Mouse (Mus musculus): ENCODE data around the gene Klhl9. TPM values are rescaled to one million over a fixed set of nuclear protein-coding genes. Genes with fewer than 3 reads are reported as not detected.

Gene Klhl9
- polyA plus RNA-seq (2012; rRNA removed), result 46.1 and 65.0 TPM in 2 replicates

DNA sequence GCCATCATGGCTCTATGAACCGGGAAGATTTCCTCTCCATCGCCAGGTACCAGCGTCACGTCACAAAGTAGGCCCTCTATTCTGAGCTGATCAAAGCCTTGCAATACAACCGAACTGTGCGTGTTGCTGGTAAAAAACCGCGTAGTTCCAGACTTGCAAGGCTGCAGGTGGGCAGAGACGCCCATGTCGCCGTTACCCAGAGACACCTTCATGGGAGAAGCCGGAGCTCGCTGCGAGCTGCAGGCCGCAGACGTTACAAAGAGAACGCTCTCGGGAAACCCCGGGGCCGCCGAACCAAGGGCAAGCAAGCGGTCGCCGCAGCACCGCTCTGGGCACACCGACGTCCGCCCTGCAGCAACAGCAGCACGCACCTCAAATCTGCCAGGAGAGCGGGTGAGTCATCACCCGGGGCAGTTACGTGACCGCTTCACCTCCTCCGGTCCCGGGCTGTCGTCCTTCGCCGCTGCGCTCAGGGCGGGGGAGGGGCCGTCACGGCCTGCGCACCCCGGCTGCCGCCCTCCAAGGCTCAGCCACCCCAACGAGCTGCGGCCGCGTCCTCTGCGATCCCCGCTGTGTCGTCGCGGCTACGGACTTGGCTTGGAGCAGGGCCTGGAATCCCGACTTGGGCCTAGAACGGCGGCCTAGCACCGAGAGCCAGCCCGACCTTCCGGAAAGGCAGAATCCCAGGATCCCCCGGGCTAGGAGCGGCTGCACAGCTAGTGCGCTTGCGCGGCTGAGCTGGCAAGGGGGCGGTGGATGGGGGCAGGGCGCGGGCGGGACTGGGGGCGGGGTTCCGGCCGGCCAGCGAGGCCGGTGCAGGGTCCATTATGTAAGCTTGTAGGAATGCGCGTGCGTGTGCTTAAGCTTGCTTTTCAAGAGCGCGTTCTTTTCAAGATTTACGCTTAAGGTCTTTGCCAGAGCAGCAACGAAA, at the start of gene Klhl9, which contains the start of gene Gm26566:
Klhl9 (minus strand) TSS at position 675 of the 931 bp plus-strand sequence.
Gm26566 (plus strand) TSS at position 15 of the 931 bp plus-strand sequence.

DNA sequence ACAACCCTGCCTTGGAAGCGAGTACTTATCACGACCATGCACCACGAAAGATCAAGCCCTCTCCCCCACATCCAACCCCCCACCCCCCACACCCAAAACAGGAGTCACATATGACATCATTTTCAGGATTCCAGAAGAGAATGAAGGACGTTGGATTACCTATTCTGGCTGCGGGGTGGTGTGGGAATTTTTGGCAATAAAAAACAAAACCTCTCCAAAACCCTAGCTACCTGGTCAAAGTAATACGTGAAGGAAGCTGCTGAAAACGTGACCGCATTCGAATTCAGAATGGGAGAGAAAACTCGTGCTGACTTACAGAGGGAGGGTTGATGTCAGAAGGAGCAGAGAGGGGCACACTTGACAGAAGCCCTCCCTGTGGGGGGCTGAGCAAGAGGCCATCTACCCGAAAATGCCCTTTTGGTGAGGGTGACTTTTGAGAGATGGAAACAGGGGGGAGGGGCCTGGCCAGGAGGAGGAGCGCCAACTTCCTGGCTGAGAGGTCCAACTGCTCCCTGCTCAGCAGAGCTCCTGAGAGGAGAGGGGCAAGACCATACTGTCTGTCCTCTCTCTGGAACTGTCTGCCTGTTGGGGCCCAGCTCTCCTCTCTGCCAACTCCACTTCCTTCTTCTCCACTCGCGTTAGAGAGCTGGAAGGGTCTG, 37.5 kb upstream of the Klhl9 start, which contains the start of gene Gm13283:
Gm13283 (plus strand) TSS at position 510 of the 659 bp plus-strand sequence.

DNA sequence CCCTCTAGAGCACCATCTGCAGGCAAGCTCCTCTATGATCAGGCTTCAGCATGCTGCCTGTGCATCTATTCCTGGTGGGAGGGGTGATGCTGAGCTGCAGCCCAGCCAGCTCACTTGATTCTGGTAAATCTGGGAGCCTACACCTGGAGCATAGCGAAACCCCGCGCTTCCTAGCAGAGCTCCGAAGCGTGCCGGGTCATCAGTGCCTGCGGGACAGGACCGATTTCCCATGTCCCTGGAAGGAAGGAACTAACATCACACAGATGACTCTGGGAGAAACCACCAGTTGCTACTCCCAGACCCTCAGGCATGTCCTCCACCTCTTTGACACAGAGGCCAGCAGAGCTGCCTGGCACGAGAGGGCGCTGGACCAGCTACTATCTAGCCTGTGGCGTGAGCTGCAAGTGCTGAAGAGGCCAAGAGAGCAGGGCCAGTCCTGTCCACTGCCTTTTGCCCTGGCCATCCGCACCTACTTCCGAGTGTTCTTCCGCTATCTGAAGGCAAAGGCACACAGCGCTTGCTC, 32.6 kb upstream of the Klhl9 start, which contains the start of gene Gm13271:
Gm13271 (plus strand) TSS at position 51 of the 523 bp plus-strand sequence.

DNA sequence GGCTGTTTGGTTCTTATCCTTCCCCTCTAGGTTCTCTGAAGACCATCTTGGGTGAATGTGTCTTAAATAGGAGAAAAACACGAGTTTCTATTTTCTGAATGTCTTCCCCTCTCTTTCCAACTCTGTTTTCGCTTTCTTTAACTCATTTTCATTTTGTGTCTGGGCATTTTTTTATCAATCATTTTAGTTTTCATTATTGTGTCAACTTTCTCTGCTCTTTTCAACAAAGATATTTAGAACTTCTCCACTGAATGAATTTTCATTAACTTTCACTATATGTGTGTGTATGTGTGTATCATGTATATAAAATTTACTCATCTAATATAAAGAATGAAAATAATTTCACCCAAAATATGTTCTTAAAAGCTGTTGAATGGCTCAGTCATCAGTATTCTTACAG, 31.0 kb downstream of the Klhl9 start, which contains the start of gene Ifnab:
Ifnab (minus strand) TSS at position 101 of the 400 bp plus-strand sequence.

DNA sequence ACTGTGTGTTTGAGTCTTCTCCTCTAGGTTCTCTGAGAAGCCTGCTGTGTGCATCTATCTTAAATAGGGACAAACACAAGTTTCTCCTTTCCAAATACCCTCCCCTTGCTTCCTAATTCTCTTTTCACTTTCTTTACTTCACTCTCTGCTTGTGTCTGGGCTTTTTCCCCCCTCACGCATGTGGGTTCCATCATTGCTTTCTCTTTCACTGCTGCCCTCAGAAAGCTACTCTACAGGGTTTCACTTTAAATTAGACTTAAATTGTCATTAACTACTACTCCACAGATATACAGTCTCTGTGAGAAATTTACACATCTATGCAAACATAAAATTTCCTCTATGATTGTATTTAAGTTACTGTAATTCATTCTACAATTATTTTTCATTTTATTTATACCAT, 38.5 kb downstream of the Klhl9 start, which contains the start of gene Ifna2:
Ifna2 (minus strand) TSS at position 101 of the 400 bp plus-strand sequence.

DNA sequence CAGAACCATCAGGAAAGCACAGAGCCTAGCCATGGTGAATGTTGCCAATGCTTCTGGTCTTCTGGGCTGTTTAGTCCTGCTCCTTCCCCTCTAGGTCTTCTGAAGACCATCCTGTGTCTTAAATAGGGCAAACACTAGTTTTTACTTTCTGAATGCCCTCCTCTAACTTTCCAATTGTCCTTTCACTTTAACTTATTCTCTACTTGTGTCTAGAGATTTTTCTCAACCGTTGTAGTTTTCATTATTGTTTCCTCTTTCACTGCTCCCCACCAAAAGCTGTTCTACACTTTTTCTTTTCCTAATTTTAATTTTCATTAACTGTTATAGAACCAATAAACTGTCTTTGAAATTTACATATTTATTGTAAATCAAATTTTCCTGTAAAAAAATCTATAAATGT, 45.4 kb downstream of the Klhl9 start, which contains the start of gene Ifna16:
Ifna16 (minus strand) TSS at position 101 of the 400 bp plus-strand sequence.

Other genes starting within 250 kb of the Klhl9 start
- gene Ifnb1, start 199.7 kb downstream of the Klhl9 start, polyA plus RNA-seq (2012; rRNA removed), result not detected in 2 replicates
- not detected in 2 replicates for gene Ifna15, start 164.2 kb downstream of the Klhl9 start, polyA plus RNA-seq (2012; rRNA removed)
- gene Ifna14, start 150.7 kb downstream of the Klhl9 start, polyA plus RNA-seq (2012; rRNA removed), result not detected in 2 replicates
- not detected in 2 replicates for gene Ifna9, start 130.1 kb downstream of the Klhl9 start, polyA plus RNA-seq (2012; rRNA removed)
- not detected in 2 replicates for gene Ifna12, start 119.1 kb downstream of the Klhl9 start, polyA plus RNA-seq (2012; rRNA removed)
- not detected in 2 replicates for gene C87499, start 88.1 kb downstream of the Klhl9 start, polyA plus RNA-seq (2012; rRNA removed)
- not detected in 2 replicates for gene Ifna13, start 78.0 kb downstream of the Klhl9 start, polyA plus RNA-seq (2012; rRNA removed)
- gene Ifna16, start 45.5 kb downstream of the Klhl9 start, polyA plus RNA-seq (2012; rRNA removed), result not detected in 2 replicates
- not detected in 2 replicates for gene Ifna2, start 38.6 kb downstream of the Klhl9 start, polyA plus RNA-seq (2012; rRNA removed)
- gene Ifnab, start 31.1 kb downstream of the Klhl9 start, polyA plus RNA-seq (2012; rRNA removed), result 0.06 TPM in 2 replicates
- 0.11 and 0.25 TPM in 2 replicates for gene Gm26566, start 660 bp downstream of the Klhl9 start, polyA plus RNA-seq (2012; rRNA removed)
- gene Gm13271, start 32.4 kb upstream of the Klhl9 start, polyA plus RNA-seq (2012; rRNA removed), result not detected in 2 replicates
- 0.05 and 0.10 TPM in 2 replicates for gene Gm13283, start 37.7 kb upstream of the Klhl9 start, polyA plus RNA-seq (2012; rRNA removed)
- gene Gm13290, start 51.4 kb upstream of the Klhl9 start, polyA plus RNA-seq (2012; rRNA removed), result not detected in 2 replicates
- gene Gm13289, start 54.5 kb upstream of the Klhl9 start, polyA plus RNA-seq (2012; rRNA removed), result not detected in 2 replicates
- gene Gm13272, start 57.4 kb upstream of the Klhl9 start, polyA plus RNA-seq (2012; rRNA removed), result not detected in 2 replicates
- gene Ifnz, start 59.7 kb upstream of the Klhl9 start, polyA plus RNA-seq (2012; rRNA removed), result 0.05 and 0.10 TPM in 2 replicates
- gene Gm13276, start 63.2 kb upstream of the Klhl9 start, polyA plus RNA-seq (2012; rRNA removed), result not detected in 2 replicates
- gene Gm13277, start 66.2 kb upstream of the Klhl9 start, polyA plus RNA-seq (2012; rRNA removed), result not detected in 2 replicates
- gene Gm13278, start 69.1 kb upstream of the Klhl9 start, polyA plus RNA-seq (2012; rRNA removed), result not detected in 2 replicates
- gene Gm13275, start 72.0 kb upstream of the Klhl9 start, polyA plus RNA-seq (2012; rRNA removed), result 0.12 TPM in 1 of 2 replicates, not detected in the other
- gene Gm13279, start 74.9 kb upstream of the Klhl9 start, polyA plus RNA-seq (2012; rRNA removed), result not detected in 2 replicates
- not detected in 2 replicates for gene Gm13285, start 77.2 kb upstream of the Klhl9 start, polyA plus RNA-seq (2012; rRNA removed)
- gene Gm13287, start 80.8 kb upstream of the Klhl9 start, polyA plus RNA-seq (2012; rRNA removed), result 0.12 TPM in 1 of 2 replicates, not detected in the other
- gene Gm13288, start 83.1 kb upstream of the Klhl9 start, polyA plus RNA-seq (2012; rRNA removed), result 0.01 and 0.02 TPM in 2 replicates
- gene Ifna7, start 93.8 kb upstream of the Klhl9 start, polyA plus RNA-seq (2012; rRNA removed), result not detected in 2 replicates
- not detected in 2 replicates for gene Ifna11, start 97.5 kb upstream of the Klhl9 start, polyA plus RNA-seq (2012; rRNA removed)
- gene Ifna6, start 105.0 kb upstream of the Klhl9 start, polyA plus RNA-seq (2012; rRNA removed), result not detected in 2 replicates
- gene Ifna5, start 113.1 kb upstream of the Klhl9 start, polyA plus RNA-seq (2012; rRNA removed), result not detected in 2 replicates
- not detected in 2 replicates for gene Ifna4, start 119.4 kb upstream of the Klhl9 start, polyA plus RNA-seq (2012; rRNA removed)
- not detected in 2 replicates for gene Ifna1, start 127.6 kb upstream of the Klhl9 start, polyA plus RNA-seq (2012; rRNA removed)
- gene Ifne, start 157.7 kb upstream of the Klhl9 start, polyA plus RNA-seq (2012; rRNA removed), result not detected in 2 replicates

Measured in central nervous system, embryonic 11.5 days (tissue).